Mouse (Mus musculus): ENCODE measurements around the gene Vegfc.
A peak's percentile ranks its signal among the peaks of the same experiment; 100 is the strongest.

The Vegfc gene

DNA sequence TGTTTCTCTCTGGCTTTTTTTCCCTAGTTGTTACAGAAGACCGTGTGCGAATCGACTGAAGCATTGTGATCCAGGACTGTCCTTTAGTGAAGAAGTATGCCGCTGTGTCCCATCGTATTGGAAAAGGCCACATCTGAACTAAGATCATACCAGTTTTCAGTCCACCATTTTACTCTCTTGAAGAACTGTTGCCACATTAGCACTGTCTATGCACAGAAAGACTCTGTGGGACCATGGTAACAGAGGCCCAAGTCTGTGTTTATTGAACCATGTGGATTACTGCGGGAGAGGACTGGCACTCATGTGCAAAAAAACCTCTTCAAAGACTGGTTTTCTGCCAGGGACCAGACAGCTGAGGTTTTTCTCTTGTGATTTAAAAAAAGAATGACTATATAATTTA lies 108.5 kb downstream of the Vegfc start:
- DNase-seq (ENCODE audit: low read depth, low spot score) = no peak

GRCm38 (mm10) chr8:54216250-54216649 lies 138.8 kb downstream of the Vegfc start:
- no peak for DNase-seq (ENCODE audit: low read depth, low spot score)

GRCm38 (mm10) chr8:54228801-54229204 lies 151.4 kb downstream of the Vegfc start:
- DNase-seq (ENCODE audit: low read depth, low spot score) = peak; percentile 54

DNA sequence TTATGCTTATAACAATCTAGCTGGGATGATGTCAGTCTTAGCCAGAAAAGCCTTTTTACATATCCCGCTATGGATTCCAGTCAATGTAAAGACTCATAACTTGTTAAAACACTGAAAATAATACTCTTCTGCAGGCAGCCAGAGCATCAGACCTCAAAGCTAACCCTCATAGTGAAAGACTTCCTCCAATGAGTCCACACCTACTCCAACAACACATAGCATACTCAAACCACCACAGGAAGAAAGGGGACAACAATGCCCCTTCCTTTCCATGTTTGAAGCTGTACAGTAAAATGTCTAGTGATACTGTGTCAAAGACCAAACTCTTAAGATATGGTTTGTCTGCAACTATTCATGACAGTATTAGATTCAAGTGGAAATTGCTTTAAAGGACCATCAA lies 153.2 kb downstream of the Vegfc start:
- no peak for DNase-seq (ENCODE audit: low read depth, low spot score)

DNA sequence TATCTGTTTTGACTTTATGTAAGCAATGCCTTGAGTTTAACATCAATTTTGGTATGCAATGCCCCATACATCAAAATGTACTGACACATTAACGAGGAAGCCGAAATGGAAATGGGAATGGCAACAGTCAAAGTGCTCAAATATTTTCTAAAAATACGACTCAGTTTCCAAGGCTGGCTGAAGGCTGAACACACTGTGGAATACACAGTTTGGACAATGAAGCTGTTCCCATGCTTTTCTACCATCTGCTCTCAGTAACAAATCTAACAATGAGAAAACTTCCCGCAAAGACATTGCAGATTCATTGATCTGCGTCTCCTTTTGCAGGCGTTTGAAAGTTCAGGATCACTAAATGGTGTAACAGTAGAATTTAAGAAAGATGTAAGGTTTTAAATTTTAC lies 155.9 kb downstream of the Vegfc start:
- DNase-seq (ENCODE audit: low read depth, low spot score) = peak; percentile 2
